Mouse (Mus musculus): Measurements from ENCODE around the gene Dydc2. TPM values are rescaled to one million over a fixed set of nuclear protein-coding genes. Genes with fewer than 3 reads are reported as not detected.

The Dydc2 gene
- polyA plus RNA-seq, 2 experiments = not detected

DNA sequence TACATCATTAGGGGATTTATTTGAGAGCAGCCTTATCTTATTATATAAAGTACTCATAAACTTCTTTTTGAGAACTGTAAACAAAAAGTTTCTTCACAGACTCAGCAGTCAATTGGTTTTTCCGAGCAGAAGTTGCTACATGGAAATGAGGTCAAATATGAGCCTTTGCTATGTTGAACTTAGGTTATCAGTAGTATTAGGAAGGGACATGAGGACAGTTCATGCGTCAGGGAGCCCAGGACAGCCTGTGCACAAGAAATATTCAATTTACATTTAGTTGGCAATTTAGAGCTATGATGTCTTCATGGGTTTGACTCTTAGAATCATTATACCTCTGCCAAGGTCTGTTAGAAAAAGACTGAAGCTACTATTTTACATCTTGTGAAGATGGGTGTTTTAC is 33.3 kb upstream of the Dydc2 start:
- no peak overlapping the region for H3K9ac ChIP-seq (ENCODE audit: low read depth, low read length, severe bottlenecking)
- TF ChIP-seq POLR2A (IDR thresholded peaks at IDR 0.05; ENCODE audit: borderline replicate concordance, extremely low read depth, insufficient read depth, insufficient read length) = no peak
- WGBS = 79% methylated on average over 2 of the region's 2 CpGs
- no peak overlapping the region for H3K4me2 ChIP-seq (replicated peaks; ENCODE audit: low read depth, low read length, severe bottlenecking)
- no peaks in the 10 kb centered on the region for H3K4me1 ChIP-seq (ENCODE audit: control insufficient read depth, insufficient read depth, low read length)
- H3K36me3 ChIP-seq (ENCODE audit: control insufficient read depth, insufficient read depth, low read length) = no peaks in the 10 kb centered on the region
- no peaks in the 10 kb centered on the region for H3K27me3 ChIP-seq (ENCODE audit: control insufficient read depth, insufficient read depth, low read length)
- no peak overlapping the region for H3K4me3 ChIP-seq (replicated peaks; ENCODE audit: low read length)
- H3K27ac ChIP-seq (replicated peaks; ENCODE audit: low read depth, low read length) = no peak overlapping the region
- no peaks in the 10 kb centered on the region for H3K9me3 ChIP-seq (ENCODE audit: control insufficient read depth, low read length)
- ATAC-seq (ENCODE audit: low FRiP score, low read depth) (no peak), DNase-seq (ENCODE audit: low spot score) (no peak)

DNA sequence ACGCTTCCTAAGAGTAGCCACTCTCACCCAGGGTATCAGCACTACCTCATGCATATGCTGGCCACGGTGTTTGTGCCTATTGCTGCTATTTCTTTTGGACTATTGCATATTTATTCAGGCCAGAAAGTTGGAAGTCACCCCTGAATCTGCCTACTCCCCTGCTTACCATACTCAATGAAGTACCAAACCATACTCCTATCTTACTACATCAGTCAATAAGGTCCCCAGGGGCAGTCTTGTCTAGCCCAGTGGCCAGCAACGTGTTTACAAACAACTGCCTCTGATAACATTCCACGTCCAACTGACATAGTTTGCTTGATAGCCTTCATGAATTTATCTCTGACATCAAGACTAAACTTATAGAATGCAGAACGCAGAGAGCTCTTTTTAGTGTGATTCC is 32.2 kb upstream of the Dydc2 start:
- TF ChIP-seq POLR2A (IDR thresholded peaks at IDR 0.05; ENCODE audit: borderline replicate concordance, extremely low read depth, insufficient read depth, insufficient read length) = no peak
- Histone ChIP-seq H3K9ac (ENCODE audit: low read depth, low read length, severe bottlenecking) (no peak overlapping the region), H3K4me1 (ENCODE audit: control insufficient read depth, insufficient read depth, low read length) (no peaks in the 10 kb centered on the region), H3K27me3 (ENCODE audit: control insufficient read depth, insufficient read depth, low read length) (no peaks in the 10 kb centered on the region), H3K9me3 (ENCODE audit: control insufficient read depth, low read length) (no peaks in the 10 kb centered on the region), H3K36me3 (ENCODE audit: control insufficient read depth, insufficient read depth, low read length) (no peaks in the 10 kb centered on the region), H3K27ac (replicated peaks; ENCODE audit: low read depth, low read length) (no peak overlapping the region), H3K4me3 (replicated peaks; ENCODE audit: low read length) (no peak overlapping the region), H3K4me2 (replicated peaks; ENCODE audit: low read depth, low read length, severe bottlenecking) (no peak overlapping the region)
- DNase-seq (ENCODE audit: low spot score) (no peak), ATAC-seq (ENCODE audit: low FRiP score, low read depth) (no peak)
- 87% methylated on average over 5 of the region's 5 CpGs for WGBS

DNA sequence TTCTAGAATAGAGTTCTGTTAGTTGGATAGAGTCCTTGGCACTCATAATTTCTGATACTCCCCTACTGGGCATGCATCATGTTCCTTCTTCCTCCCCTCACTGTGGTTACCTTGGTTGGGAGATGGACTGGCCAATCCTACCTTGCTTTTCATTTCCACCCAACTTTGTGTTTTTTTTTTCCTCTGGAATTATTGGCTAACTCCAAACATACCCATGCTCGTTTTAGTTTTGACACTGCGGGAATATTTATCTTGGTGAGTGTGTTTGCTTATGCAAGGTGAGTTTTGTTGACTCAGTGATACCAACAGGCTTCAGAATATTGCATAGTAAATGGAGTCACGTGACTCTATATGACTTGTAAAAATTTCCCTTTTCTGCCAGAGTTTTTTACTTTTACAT is 31.7 kb upstream of the Dydc2 start:
- H3K4me2 ChIP-seq (replicated peaks; ENCODE audit: low read depth, low read length, severe bottlenecking) = no peak overlapping the region
- WGBS = 81% methylated on average over 3 of the region's 3 CpGs
- H3K36me3 ChIP-seq (ENCODE audit: control insufficient read depth, insufficient read depth, low read length) = no peaks in the 10 kb centered on the region
- no peak for DNase-seq (ENCODE audit: low spot score)
- no peaks in the 10 kb centered on the region for H3K9me3 ChIP-seq (ENCODE audit: control insufficient read depth, low read length)
- H3K4me3 ChIP-seq (replicated peaks; ENCODE audit: low read length) = no peak overlapping the region
- no peak for ATAC-seq (ENCODE audit: low FRiP score, low read depth)
- H3K9ac ChIP-seq (ENCODE audit: low read depth, low read length, severe bottlenecking) = no peak overlapping the region
- no peak overlapping the region for H3K27ac ChIP-seq (replicated peaks; ENCODE audit: low read depth, low read length)
- no peaks in the 10 kb centered on the region for H3K27me3 ChIP-seq (ENCODE audit: control insufficient read depth, insufficient read depth, low read length)
- TF ChIP-seq POLR2A (IDR thresholded peaks at IDR 0.05; ENCODE audit: borderline replicate concordance, extremely low read depth, insufficient read depth, insufficient read length) = no peak
- no peaks in the 10 kb centered on the region for H3K4me1 ChIP-seq (ENCODE audit: control insufficient read depth, insufficient read depth, low read length)

DNA sequence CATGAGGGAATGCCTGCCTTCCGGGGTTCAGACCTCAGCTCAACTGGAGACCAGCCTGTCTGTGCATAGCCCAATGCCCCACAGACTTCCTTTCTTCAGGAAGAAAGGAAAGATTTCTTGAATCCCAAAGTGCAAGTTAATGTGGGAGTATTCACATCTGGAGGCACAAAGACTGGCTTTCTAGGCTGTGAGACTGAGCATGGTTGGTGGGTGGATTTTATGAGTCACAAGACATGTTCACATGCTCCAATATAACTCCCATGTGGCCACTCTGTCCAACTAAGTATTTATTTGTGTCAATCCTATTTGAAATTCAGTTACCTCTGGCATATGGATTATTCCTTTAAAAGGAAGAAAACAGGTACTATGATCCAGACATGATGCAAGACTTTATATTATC is 29.7 kb upstream of the Dydc2 start:
- TF ChIP-seq POLR2A (IDR thresholded peaks at IDR 0.05; ENCODE audit: borderline replicate concordance, extremely low read depth, insufficient read depth, insufficient read length) = no peak
- no peak for DNase-seq (ENCODE audit: low spot score)
- H3K36me3 ChIP-seq (ENCODE audit: control insufficient read depth, insufficient read depth, low read length) = no peaks in the 10 kb centered on the region

DNA sequence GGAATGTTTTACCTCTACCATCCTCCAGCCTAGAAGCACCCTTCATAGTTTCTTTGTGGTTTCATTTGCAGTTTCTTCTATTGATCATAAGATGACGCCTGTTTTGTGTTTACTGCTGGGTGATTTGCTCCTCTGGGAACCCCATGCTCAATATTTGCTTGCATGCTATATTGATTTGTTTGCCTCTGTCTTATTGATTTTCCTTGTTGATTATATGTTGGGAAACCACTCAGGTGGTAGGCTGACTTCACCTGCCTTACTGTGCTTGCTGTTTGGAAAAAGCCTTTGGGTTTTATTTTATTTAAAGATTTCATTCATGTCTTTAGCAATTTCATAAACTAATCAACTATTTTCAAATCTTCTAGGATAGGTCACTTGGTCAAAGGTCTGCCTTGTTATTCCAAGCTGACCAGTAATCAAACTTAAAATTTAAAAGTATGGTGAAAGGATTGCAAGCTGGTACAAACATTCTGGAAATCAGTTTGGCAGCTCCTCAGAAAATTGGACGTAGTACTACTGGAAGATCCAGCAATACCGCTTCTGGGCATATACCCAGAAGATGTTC is 27.4 kb upstream of the Dydc2 start:
- WGBS = 88% methylated on average over 3 of the region's 3 CpGs
- Histone ChIP-seq H3K9ac (ENCODE audit: low read depth, low read length, severe bottlenecking) (no peak overlapping the region), H3K36me3 (ENCODE audit: control insufficient read depth, insufficient read depth, low read length) (no peaks in the 10 kb centered on the region), H3K27me3 (ENCODE audit: control insufficient read depth, insufficient read depth, low read length) (no peaks in the 10 kb centered on the region), H3K4me1 (ENCODE audit: control insufficient read depth, insufficient read depth, low read length) (no peaks in the 10 kb centered on the region), H3K27ac (replicated peaks; ENCODE audit: low read depth, low read length) (no peak overlapping the region), H3K4me3 (replicated peaks; ENCODE audit: low read length) (no peak overlapping the region), H3K4me2 (replicated peaks; ENCODE audit: low read depth, low read length, severe bottlenecking) (no peak overlapping the region), H3K9me3 (ENCODE audit: control insufficient read depth, low read length) (no peaks in the 10 kb centered on the region)
- TF ChIP-seq POLR2A (IDR thresholded peaks at IDR 0.05; ENCODE audit: borderline replicate concordance, extremely low read depth, insufficient read depth, insufficient read length) = no peak
- DNase-seq (ENCODE audit: low spot score) (no peak), ATAC-seq (ENCODE audit: low FRiP score, low read depth) (no peak)

More for the DNA sequence above, 29.7 kb upstream of the Dydc2 start:
- Histone ChIP-seq H3K27ac (replicated peaks; ENCODE audit: low read depth, low read length) (no peak overlapping the region), H3K27me3 (ENCODE audit: control insufficient read depth, insufficient read depth, low read length) (no peaks in the 10 kb centered on the region), H3K4me2 (replicated peaks; ENCODE audit: low read depth, low read length, severe bottlenecking) (no peak overlapping the region), H3K9ac (ENCODE audit: low read depth, low read length, severe bottlenecking) (no peak overlapping the region), H3K4me3 (replicated peaks; ENCODE audit: low read length) (no peak overlapping the region), H3K9me3 (ENCODE audit: control insufficient read depth, low read length) (no peaks in the 10 kb centered on the region), H3K4me1 (ENCODE audit: control insufficient read depth, insufficient read depth, low read length) (no peaks in the 10 kb centered on the region)
- WGBS = 64% methylated on average over 1 of the region's 1 CpGs
- peak; percentile 44; the same call in 1 of the 2 replicates for ATAC-seq (ENCODE audit: low FRiP score, low read depth)

DNA sequence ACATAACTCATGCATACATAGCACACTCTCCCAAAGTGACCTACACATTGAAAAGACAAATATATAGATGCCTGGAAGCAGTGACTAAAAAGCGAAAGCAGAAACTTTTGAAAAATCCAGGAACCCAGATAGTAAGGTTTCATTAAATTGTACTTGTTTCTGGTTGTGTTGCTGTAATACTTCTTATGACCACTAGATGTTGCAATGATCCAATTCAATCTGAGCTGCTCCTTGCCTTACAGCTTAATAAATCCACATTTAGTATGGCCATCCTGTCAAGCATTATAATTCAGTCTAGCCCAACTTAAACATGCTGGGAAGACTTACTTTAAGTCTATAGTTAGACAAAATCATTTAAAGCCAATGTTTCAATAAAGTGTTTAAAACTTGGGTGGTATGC is 25.1 kb upstream of the Dydc2 start:
- WGBS = 47% methylated on average over 1 of the region's 1 CpGs

More for the DNA sequence above, 25.1 kb upstream of the Dydc2 start:
- no peak overlapping the region for H3K4me2 ChIP-seq (replicated peaks; ENCODE audit: low read depth, low read length, severe bottlenecking)
- H3K36me3 ChIP-seq (ENCODE audit: control insufficient read depth, insufficient read depth, low read length) = no peaks in the 10 kb centered on the region
- no peak overlapping the region for H3K9ac ChIP-seq (ENCODE audit: low read depth, low read length, severe bottlenecking)
- no peaks in the 10 kb centered on the region for H3K9me3 ChIP-seq (ENCODE audit: control insufficient read depth, low read length)
- no peak overlapping the region for H3K27ac ChIP-seq (replicated peaks; ENCODE audit: low read depth, low read length)
- H3K27me3 ChIP-seq (ENCODE audit: control insufficient read depth, insufficient read depth, low read length) = no peaks in the 10 kb centered on the region
- no peak overlapping the region for H3K4me3 ChIP-seq (replicated peaks; ENCODE audit: low read length)
- TF ChIP-seq POLR2A (IDR thresholded peaks at IDR 0.05; ENCODE audit: borderline replicate concordance, extremely low read depth, insufficient read depth, insufficient read length) = no peak
- no peaks in the 10 kb centered on the region for H3K4me1 ChIP-seq (ENCODE audit: control insufficient read depth, insufficient read depth, low read length)
- peak; percentile 17 for DNase-seq (ENCODE audit: low spot score)
- ATAC-seq (ENCODE audit: low FRiP score, low read depth) = no peak

Data from limb, embryonic 14.5 days (tissue).